Mouse (Mus musculus) cerebellum, postnatal 25 days (tissue): ENCODE data around the gene Zfp280d.

Source experiments
- DNase-seq, 2 experiments: peaks; one replicate each; pipeline ENCODE4 v3.0.0; 2021; ENCODE audit warnings: mixed read lengths in 2 of 2

The Zfp280d gene

DNA sequence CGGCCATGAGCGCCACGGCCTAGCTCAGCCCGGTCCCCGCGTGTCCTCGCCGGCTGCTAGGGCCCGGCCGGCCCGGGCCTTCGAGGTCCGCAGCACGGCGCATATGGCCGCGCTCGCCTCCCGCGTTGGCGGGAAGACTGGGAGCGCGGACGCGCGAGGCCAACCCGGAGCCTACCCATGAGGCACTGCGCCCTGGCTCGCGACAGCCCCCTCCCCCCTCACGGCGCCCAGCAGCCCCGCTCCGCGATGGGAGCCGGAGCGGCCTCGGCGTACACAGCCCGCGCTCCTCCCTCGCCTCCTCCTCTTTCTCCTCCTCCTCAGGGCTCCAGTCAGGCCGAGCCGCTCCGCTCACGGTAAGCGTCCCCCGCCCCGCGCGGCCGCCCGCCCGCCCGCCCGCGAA, at the start of gene Zfp280d:
Zfp280d (plus strand) TSS at position 184 of the 400 bp plus-strand sequence.
- DNase-seq = peak; percentile 94 to 96

DNA sequence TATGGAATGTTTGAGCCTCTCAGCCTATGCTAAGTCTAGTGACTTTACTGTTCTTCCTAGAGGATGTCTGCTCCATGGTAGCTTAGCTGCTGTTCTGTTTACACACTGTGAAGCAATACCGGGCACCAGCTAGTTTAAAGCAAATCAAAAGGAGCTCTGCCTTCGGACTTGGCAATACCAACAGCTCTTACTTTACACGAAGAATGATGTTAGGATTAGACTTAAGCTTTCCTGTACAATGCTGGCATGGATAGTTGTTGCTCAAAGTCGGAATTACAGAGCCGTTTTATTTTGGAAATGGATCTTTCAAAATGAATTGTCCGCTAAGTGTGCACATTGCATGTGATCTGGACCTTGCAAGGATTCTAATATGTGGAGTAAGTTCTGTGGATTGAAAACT, 48.1 kb upstream of the Zfp280d start:
- no peak for DNase-seq

DNA sequence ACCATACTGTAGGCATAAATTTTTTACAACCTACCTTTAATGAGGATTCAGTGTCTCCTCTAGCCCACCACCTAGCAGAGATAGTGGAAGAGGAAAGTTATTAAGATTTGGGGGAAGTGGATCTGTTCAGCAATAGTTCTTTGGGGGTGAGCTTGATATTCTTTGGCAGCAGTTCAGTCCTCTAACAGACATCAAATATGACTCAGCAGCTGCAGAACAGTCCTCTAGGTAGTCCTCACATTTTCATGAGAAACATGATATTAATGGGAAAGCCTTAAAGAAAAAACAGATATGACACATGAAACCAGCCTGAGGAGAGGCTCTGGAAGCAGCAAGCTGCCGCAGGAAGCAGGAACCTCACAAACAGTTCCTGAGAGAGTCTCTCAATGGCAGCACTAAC, 22.0 kb upstream of the Zfp280d start:
- no peak for DNase-seq

DNA sequence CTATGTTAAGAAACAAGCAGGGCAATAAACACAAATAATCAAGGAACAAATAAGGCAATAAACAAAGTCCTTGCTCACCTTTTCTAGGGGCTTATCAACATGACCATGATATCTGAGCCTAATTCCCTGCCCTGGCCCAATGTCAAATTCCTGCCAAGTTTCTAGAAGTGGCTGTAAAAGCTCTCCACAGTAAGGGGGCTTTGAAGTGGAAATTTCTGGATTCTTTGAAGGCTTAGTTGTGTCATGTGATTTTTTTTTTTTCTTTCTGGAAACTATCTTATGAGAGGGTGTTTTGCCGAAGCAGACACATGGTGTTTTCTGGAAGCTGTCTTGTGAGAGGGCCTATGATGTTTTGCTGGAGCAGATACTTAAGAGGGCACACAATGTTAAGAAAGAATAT, 19.4 kb upstream of the Zfp280d start:
- DNase-seq = no peak

DNA sequence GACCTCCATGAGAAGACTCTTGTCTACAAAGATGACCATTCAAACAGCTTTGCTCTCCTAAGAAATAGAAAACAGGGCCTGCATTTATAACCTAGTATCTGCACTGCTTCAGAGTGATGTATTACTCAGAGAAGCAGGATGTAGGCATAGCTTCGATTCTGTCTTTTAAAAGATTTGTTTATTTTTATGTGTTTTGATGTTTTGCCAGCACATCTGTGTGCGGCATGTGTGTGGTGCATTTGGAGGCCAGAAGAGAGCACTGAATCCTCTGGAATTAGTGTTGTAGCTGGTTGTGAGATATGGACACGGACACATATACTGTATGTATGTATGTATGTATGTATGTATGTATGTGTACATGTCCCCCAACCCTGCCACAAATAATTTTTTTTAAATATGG, 18.0 kb upstream of the Zfp280d start:
- DNase-seq = no peak

DNA sequence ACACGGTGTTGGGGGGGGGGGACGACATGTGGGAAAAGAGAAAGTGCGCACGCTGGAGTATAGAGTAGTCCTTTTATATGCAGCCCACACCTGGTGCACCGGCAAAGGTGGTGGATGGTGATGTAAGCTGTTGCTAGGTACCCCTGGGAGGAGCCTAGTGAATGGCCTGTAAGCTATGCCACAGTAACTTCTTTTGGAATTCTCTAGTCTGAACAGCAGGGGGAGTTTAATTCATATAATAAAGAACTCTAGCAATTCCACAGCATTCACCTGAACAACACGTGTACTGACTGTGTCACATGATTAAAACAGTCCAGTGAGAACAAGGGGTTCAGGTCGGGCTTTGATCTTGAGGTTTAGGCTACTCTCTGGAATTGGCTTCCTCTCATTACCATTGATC, 14.3 kb upstream of the Zfp280d start:
- DNase-seq = no peak

DNA sequence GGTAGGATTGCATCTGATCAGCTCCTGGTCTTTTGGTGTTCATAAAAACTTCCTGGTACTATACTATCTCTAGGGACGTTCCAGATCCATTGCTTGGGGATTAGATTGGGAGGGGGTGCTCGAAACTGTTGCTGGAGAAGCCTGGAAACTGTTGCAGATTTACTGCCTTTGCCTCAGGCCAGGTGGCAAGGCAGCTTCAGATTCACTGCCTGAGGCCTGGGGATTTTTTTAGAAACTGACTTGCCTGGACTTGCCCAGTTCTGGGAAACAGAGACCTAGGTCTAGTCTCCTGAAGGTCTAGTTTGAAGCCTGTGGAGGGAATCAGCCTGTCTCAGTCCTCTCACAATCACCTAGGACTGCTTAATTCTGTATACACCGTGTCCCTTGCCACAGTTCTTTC, 9.8 kb upstream of the Zfp280d start:
- no peak for DNase-seq

DNA sequence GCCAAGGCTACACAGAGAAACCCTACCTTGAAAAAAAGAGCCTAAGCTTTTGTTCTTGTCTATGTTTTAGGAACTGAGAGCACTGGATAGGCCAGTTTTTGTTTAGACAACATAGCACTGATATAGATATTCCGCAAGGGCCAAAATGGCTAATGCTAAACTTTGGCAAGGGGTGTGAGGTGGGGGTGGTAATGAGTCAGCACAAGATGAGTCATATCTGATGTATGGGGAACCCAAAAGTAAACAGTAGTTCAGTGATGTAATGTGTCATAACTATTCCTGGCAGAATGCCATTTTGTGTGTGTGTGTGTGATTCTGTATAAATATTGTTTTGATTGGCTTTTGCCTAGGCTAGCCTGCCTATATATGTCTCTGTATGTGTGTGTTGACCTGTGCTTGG, 4.5 kb upstream of the Zfp280d start:
- no peak for DNase-seq

DNA sequence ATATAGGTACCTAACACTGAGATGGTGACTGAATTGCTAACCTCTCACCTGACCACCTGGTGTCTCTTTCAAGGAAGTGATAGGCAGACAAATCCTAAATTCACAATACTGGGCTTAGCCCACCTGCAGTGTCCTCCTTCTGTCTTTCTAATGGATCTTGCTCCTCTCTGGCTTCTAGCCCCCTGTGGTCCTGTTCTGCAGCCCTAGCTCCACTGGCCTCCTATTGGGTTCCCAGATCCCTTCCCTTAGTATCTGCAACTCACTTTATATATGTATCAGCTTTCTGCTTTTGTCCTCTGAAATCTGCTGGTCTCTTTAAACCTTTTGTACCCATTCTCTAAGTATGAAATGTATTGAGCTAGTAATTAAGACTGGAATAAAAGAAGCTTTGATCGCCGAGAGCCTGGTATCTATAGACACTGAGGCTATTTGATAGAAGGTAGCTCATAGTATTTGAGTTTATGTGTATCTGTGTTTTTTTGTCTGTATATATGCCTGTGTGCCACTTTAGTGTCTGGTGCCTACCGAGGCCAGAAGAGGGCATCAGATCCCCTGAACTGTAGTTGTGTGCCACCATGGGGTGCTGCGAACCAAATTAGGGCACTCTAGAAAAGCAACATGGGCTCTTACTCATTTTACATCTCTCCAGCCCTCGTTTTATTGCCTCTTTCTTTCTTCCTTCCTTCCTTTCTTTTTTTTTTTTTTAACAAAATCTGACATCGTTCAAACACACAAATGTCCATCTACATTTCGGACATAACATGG, 832 bp upstream of the Zfp280d start:
- DNase-seq = no peak

DNA sequence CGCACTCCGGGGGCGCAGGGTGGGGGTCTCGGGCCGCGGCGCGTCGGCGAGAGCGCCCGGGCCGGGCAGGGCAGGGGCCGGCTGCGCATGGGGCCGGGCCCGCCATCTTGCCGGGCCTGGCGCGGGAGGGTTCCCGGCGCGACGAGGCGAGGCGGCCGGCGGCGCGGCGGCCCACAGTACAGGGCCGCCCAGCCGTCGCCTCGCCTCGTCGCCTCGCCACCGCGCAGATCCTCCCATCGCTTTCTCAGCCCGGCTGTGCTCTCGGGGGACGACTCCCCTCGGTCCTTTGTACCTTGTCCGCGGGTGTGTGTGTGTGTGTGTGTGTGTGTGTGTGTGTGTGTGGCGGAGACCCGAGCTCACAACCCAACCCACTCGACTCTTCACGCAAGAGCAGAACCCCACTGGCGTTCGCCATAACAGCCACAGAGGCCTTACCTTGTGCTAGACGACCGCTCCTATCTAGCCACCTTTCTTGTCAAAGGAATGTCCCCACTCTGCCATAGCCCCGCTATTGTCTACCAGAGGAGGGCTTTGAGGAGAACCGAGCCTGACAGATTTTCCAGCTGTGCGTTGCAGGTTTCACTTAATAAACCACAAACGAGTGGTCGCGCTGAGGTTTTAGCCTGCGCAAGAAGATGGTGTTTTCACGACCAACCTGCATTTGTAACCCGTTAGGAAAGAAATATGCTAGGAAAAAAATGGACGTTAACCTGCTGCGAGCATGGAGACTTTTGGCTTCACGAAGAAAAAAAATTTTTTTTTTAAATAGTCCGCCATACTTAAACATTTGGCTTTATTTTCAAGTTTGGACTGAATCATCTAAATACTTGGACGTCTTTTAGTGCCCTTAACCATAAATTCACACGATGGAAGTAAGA, 680 bp downstream of the Zfp280d start:
- peak; percentile 77 to 80 for DNase-seq

DNA sequence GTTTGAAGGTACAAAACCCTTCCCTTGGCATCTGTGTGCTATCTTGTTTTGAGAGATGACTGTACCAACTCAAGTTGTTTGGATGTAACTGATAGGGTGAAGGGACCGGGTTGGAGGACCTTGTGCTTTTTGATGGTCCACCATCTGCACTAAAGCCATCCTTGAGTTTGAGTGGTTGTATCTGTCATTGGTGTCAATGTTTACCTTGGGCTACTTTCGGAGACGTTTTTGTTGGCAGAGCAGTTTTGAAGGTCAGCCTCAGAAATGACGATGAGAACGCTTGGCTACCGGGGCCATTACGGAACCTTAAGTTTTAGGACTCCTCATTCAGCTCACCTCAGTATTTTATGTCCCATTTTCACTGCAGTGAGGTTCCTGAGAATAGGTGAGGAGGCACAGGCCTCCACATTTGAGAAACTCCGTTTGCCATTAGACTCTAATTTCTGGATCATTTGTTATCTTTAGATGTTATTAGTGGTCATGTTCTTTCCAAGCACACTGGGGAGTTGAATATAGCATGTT, 1.4 kb downstream of the Zfp280d start:
- DNase-seq = peak; percentile 11 to 34

DNA sequence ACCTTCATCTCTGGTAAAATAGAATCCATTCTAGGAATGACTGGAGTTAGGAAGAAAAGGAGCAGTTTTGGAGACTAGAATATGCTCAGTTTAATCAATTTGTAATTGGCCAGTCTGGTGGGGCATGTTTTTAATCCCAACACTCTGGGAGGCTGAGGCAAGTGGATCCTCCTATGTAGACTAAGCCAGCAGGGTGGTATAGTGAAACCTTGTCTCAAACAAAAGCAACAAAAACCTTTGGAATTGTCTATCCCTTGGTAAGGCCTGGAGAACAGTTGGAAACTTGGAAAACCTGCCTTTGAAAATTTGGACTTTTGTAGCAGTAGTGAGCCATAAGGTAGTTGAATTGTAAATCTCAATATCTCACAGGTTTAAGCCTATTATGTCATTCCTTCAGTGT, 2.3 kb downstream of the Zfp280d start:
- no peak for DNase-seq

DNA sequence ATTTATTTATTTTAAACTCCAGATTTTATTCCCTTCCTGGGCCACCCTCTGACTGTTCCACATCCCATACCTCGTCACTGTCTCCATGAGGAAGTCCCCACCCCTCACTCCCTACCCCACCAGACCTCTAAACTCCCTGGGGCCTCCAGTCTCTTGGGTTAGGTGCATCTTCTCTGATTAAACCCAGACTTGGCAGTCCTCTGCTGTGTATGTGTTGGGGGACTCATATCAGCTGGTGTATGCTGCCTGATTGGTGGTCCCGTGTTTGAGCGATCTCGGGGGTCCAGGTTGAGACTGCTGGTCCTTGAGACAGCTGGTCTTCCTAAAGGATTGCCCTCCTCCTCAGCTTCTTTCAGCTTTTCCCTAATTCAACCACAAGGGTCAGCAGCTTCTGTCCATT, 5.3 kb downstream of the Zfp280d start:
- DNase-seq = no peak

DNA sequence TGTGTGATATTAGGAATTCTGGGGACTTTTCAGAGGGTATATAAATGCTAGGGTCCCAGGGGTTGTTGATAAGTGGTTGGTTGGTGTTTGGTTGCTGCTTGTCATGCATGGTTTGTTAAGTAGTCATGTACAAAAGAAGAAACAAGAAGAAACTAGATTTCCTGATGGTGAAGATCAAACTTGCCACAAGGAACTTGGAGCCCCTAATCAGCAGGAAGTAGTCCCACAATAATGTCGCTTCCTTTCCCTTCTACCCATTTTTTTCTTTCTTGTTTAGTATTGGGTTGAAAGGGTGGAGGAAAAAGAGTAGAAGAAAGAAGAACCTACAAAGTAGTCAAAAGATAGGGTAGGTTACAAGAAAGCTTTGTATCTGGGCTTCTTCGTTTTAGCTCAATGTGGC, 13.0 kb downstream of the Zfp280d start:
- DNase-seq = no peak

DNA sequence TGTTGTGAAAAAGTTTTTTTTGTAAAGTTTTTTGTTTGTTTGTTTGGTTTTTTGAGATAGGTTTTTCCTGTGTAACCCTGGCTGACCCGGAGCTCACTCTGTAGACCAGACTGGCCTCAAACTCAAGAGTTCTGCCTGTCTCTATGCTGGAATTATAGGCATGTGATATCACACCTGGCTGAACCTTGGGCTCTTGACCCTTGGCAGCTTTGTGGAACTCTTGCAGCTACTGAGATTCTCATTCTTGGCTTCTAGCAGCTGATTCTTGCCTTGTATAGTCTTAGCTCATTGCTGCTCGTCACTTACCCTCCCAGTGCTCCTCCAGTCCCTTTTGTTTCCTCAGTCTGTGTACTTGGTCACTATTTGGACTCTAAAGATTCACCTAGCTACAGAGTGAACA, 13.6 kb downstream of the Zfp280d start:
- no peak for DNase-seq

DNA sequence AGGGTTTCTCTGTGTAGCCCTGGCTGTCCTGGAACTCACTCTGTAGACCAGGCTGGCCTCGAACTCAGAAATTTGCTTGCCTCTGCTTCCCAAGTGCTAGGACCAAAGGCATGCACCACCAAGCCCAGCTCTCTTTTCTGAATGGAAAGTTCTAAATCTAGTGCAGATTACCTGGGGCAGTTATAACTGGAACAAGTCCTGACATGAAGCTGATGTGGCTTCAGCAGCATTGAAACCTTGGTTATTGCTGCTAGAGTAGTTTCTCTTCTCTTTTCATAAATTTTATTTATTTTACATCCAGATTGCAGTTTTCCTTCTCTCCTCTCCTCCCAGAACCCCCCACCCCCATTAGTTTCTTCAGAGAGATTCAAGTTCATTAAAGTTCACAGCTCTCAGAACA, 14.4 kb downstream of the Zfp280d start:
- DNase-seq = no peak

DNA sequence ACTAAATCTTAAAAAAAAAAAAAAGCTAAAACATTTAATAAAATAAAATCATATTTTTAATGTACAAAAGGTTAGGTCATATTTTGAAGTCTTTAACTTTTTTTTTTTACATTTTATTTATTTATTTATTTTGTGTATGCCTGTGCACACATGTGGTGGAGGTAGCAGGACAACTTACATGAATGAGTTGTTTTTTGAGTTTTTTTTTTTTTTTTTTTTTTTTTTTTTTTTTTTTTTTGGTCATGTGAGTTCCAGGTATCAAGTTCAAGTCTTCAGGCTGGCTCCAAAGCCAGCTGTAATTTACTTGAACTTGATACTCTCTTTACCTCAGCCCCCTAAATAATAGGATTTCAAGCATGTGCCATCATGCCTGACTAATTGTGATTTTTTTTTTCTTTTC, 19.4 kb downstream of the Zfp280d start:
- no peak for DNase-seq

DNA sequence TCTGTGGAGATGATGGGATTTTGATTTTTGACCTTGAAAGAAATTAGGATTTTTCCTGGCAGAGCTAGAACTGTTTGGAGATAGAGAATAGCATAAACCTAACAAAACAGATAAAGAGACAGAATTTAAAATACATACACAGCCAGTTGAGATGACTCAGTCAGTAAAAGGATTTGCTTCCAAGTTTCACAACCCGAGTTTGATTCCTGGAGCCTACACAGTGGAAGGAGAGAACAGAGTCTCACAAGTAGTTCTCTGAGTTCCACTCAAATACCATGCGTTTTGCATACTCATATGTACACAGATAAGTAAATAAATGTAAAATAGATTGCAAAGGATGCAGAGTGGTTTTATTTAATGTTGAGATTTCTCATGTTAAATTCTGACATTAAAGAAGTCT, 35.1 kb downstream of the Zfp280d start:
- no peak for DNase-seq

DNA sequence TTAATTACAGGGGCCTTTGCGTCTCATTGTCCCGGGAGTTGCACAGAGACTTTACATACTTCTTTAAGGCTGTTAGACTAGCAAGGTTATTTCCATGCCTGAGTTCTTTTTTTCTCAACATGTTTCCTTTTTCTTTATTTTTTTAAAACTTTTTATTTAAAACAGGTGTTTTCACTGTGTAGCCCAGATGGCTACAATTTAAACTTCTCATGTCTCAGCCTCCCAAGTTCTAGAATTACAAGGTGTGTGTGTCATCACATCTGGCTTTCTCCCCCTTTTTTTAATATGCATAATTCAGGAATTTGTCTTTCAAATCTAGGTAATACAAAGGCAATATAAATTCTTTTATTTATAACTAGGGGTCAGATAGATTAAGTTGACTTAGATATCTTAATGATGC, 58.6 kb downstream of the Zfp280d start:
- no peak for DNase-seq

DNA sequence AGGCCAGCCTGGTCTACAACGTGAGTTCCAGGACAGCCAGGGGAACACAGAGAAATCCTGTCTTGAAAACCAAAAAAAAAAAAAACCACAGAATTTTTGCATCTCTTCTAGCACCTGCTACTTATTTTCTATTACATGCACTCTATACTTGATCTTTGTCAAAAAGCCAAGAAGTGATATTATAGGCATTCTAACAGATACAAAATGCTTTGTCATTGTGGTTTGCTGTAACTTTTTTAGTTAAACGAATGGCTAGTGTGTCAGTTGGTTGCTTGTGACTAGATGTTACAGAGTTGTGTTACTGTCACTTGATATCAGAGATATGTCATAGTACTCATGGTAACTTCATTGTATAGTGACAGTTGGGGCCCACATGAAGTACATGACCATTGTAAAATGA, 61.4 kb downstream of the Zfp280d start:
- no peak for DNase-seq

DNA sequence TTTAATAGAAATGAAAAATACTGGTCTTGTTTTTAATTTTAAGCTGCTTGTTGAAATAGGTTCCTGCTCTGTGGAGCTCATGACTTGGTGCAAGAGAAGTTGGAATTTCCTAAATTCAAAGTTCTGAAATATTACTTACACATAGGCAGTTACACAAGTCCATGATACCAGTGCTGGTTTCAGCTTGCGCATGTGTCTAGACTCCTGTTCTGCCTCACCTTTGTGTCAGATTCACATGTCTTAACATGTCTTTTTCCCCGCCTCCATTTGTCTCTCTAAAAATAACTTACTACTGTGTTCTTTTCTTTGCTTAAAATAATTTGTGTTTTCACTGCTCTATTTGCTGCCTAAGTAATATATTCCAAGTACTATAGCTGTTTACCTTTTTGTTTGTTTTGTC, 64.5 kb downstream of the Zfp280d start:
- no peak for DNase-seq

DNA sequence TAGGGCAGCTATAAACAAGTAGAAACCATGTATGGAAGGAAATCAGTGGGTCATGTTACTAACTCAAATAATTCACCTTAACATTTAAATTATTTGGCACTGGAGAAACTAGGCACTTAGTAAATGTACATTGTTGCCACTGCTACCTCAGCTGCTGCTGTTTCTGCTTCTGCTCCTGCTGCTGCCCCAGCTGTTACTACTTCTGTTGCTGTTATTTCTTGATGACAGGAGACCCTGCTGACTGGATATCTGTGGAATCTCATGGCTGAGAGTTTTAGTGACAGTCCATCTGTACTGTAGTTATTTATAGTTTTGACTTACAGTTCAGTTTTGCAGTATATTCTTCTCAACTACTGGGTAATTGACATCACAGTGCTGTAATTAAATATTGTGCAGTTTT, 69.2 kb downstream of the Zfp280d start:
- DNase-seq = no peak

DNA sequence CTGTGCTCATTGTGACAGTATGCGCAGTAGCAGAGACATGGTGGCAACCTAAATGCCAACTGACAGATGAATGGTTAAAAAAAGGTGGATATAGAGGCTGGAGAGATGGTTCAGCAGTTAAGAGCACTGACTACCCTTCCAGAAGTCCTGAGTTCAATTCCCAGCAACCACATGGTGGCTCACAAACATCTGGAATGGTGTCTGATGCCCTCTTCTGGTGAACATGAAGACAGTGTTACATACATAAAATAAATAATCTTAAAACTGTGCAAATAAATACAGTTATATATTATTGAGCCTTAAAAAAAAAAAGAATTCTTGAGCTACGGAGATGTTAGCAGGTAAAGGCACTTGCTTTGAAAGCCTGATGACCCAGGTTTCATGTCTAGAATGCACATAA, 97.7 kb downstream of the Zfp280d start:
- DNase-seq = no peak

DNA sequence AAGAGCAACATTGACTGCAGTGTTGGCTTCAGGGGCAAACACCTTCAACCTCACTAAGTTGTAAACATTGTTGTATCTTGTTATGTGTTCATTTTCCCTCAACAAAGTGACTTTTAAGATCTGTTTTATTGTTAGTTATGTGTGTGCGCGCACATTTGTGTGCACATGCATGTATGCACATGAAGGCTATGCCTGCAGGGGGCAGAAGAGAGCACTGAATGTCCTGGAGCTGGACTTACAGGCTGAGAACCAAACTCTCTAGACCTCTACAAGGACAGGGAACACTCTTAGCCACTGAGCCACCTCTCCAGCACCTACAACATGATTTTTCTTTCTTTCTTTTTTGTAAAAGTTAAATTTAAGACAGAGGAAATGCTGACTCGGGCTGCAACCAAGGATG, 99.4 kb downstream of the Zfp280d start:
- DNase-seq = peak in 1 of 2 experiments; percentile 26
